Mouse (Mus musculus): ENCODE measurements around the gene Trmt13.

The Trmt13 gene

GRCm38 (mm10) chr3:116542070-116542469, 72.3 kb downstream of the Trmt13 start:
- DNase-seq (ENCODE audit: low spot score) = no peak

GRCm38 (mm10) chr3:116537200-116537573, 77.2 kb downstream of the Trmt13 start:
- DNase-seq (ENCODE audit: low spot score) = no peak

- DNase-seq (ENCODE audit: low spot score) = no peak
Measured at GRCm38 (mm10) chr3:116536428-116537199, 77.8 kb downstream of the Trmt13 start.
